Mouse (Mus musculus) midbrain, embryonic 16.5 days (tissue): ENCODE data around the gene Mrc2. TPM values are rescaled to one million over a fixed set of nuclear protein-coding genes. Genes with fewer than 3 reads are reported as not detected.

Experiments used
- ATAC-seq: fragments of 200-750 bp; cut with Nextera tagmentation; 2 replicates; pipeline ENCODE4 v1.8.0; 2017; ENCODE audit warnings: moderate TSS enrichment
- H3K27ac ChIP-seq: fragments of 300-500 bp; sonication (generic); 2 replicates; pipeline ENCODE4 v1.5.1; 2014; ENCODE audit warnings: mild to moderate bottlenecking, low read length, mixed read lengths
- H3K27me3 ChIP-seq: fragments of 300-500 bp; sonication (generic); 2 replicates; pipeline ENCODE4 v1.6.1; 2014; ENCODE audit warnings: low read depth, low read length, mixed read lengths; ENCODE audit not compliant: control insufficient read depth, insufficient read depth
- H3K36me3 ChIP-seq: fragments of 300-500 bp; sonication (generic); 2 replicates; pipeline ENCODE4 v1.6.1; 2014; ENCODE audit warnings: mild to moderate bottlenecking, low read length, moderate library complexity, mixed read lengths; ENCODE audit not compliant: control insufficient read depth, insufficient read depth
- H3K4me1 ChIP-seq: fragments of 300-500 bp; sonication (generic); 2 replicates; pipeline ENCODE4 v1.6.1; 2014; ENCODE audit warnings: mild to moderate bottlenecking, low read length, mixed read lengths; ENCODE audit not compliant: control insufficient read depth, insufficient read depth
- H3K4me2 ChIP-seq: fragments of 300-500 bp; sonication (generic); 2 replicates; pipeline ENCODE4 v1.6.1; 2014; ENCODE audit warnings: mild to moderate bottlenecking, low read length, mixed read lengths
- H3K4me3 ChIP-seq: fragments of 300-500 bp; sonication (generic); 2 replicates; pipeline ENCODE4 v1.5.1; 2014; ENCODE audit warnings: low read depth, mild to moderate bottlenecking, low read length, moderate library complexity, mixed read lengths
- H3K9ac ChIP-seq: fragments of 300-500 bp; sonication (generic); 2 replicates; pipeline ENCODE4 v1.6.1; 2014; ENCODE audit warnings: low read depth, low read length, mixed read lengths
- H3K9me3 ChIP-seq: fragments of 300-500 bp; sonication (generic); replicated peaks from 2 replicates; pipeline ENCODE4 v1.6.1; 2014; ENCODE audit warnings: mild to moderate bottlenecking, low read length, mixed read lengths; ENCODE audit not compliant: control insufficient read depth, poor library complexity, severe bottlenecking
- whole genome bisulfite sequencing: fragments of 180-500 bp; shearing (Covaris S2); extraction: QIAGEN DNeasy Blood & Tissue Kit; methylation state at CpG from one replicate; pipeline ENCODE4 v1.1.7; 2014; 5-methylcytosine and 5-hydroxymethylcytosine counted together
- polyA plus RNA-seq: library from polyadenylated mRNA; unstranded; fragments of >200 nt; fragmentation: Nextera tagmentation; extraction: Ambion mirVana; gene quantifications from 2 replicates; pipeline ENCODE4 v1.2.1, GENCODE M21; 2015

Gene Mrc2
- polyA plus RNA-seq, 1 experiment from 2014 or later = 4.5 TPM

- Histone ChIP-seq H3K4me3 (no peak overlapping the region), H3K27ac (no peak overlapping the region), H3K27me3 (no peaks in the 10 kb centered on the region), H3K4me1 (no peaks in the 10 kb centered on the region), H3K36me3 (no peaks in the 10 kb centered on the region), H3K9me3 (no peaks in the 10 kb centered on the region), H3K9ac (no peak overlapping the region), H3K4me2 (no peak overlapping the region)
- WGBS = 81% methylated on average over 8 of the region's 8 CpGs
- ATAC-seq = no peak
Observed at GRCm38 (mm10) chr11:105352152-105352551, 59.7 kb downstream of the Mrc2 start.

- Histone ChIP-seq H3K4me3 (no peak overlapping the region), H3K4me1 (no peaks in the 10 kb centered on the region), H3K9me3 (no peaks in the 10 kb centered on the region), H3K27me3 (no peaks in the 10 kb centered on the region), H3K9ac (no peak overlapping the region), H3K36me3 (no peaks in the 10 kb centered on the region), H3K27ac (no peak overlapping the region), H3K4me2 (no peak overlapping the region)
- 59% methylated on average over 9 of the region's 9 CpGs for WGBS
- no peak for ATAC-seq
Observed at GRCm38 (mm10) chr11:105352954-105353890, 60.8 kb downstream of the Mrc2 start.

- H3K36me3 ChIP-seq = no peaks in the 10 kb centered on the region
- WGBS = 96% methylated on average over 4 of the region's 4 CpGs
- H3K9ac ChIP-seq = no peak overlapping the region
- H3K4me1 ChIP-seq = no peaks in the 10 kb centered on the region
- no peak overlapping the region for H3K4me3 ChIP-seq
- no peak overlapping the region for H3K4me2 ChIP-seq
- no peak for ATAC-seq
- H3K27ac ChIP-seq = no peak overlapping the region
- H3K27me3 ChIP-seq = no peaks in the 10 kb centered on the region
- H3K9me3 ChIP-seq = no peaks in the 10 kb centered on the region
Observed at GRCm38 (mm10) chr11:105353891-105354280, 61.4 kb downstream of the Mrc2 start.

GRCm38 (mm10) chr11:105356301-105356700 is 63.9 kb downstream of the Mrc2 start:
- no peak for ATAC-seq
- Histone ChIP-seq H3K4me3 (no peak overlapping the region), H3K36me3 (no peaks in the 10 kb centered on the region), H3K9ac (no peak overlapping the region), H3K9me3 (no peaks in the 10 kb centered on the region), H3K27me3 (no peaks in the 10 kb centered on the region), H3K27ac (no peak overlapping the region), H3K4me1 (no peaks in the 10 kb centered on the region), H3K4me2 (no peak overlapping the region)
- WGBS = 83% methylated on average over 7 of the region's 7 CpGs

- H3K27me3 ChIP-seq = no peaks in the 10 kb centered on the region
- no peak overlapping the region for H3K9ac ChIP-seq
- no peaks in the 10 kb centered on the region for H3K9me3 ChIP-seq
- no peak for ATAC-seq
- H3K4me3 ChIP-seq = no peak overlapping the region
- no peak overlapping the region for H3K4me2 ChIP-seq
- no peaks in the 10 kb centered on the region for H3K36me3 ChIP-seq
- peaks cover 22% of the 10 kb centered on the region for H3K4me1 ChIP-seq
- no peak overlapping the region for H3K27ac ChIP-seq
- 88% methylated on average over 4 of the region's 4 CpGs for WGBS
Observed at GRCm38 (mm10) chr11:105362041-105362765, 69.8 kb downstream of the Mrc2 start.

- no peaks in the 10 kb centered on the region for H3K9me3 ChIP-seq
- under 1% methylated on average over 40 of the region's 40 CpGs for WGBS
- peak; percentile 86 for ATAC-seq
- H3K27ac ChIP-seq = peak overlapping the region; percentile 73
- H3K36me3 ChIP-seq = no peaks in the 10 kb centered on the region
- H3K27me3 ChIP-seq = no peaks in the 10 kb centered on the region
- peaks cover 22% of the 10 kb centered on the region for H3K4me1 ChIP-seq
- peak overlapping the region; percentile 62 for H3K4me2 ChIP-seq
- H3K9ac ChIP-seq = peak overlapping the region; percentile 89
- H3K4me3 ChIP-seq = peak overlapping the region; percentile 45
Observed at GRCm38 (mm10) chr11:105362946-105363597, 70.6 kb downstream of the Mrc2 start.

GRCm38 (mm10) chr11:105363598-105364385 is 71.3 kb downstream of the Mrc2 start:
- peak overlapping the region; percentile 89 for H3K9ac ChIP-seq
- peak overlapping the region; percentile 62 for H3K4me2 ChIP-seq
- ATAC-seq = peak; percentile 83
- no peaks in the 10 kb centered on the region for H3K36me3 ChIP-seq
- no peaks in the 10 kb centered on the region for H3K9me3 ChIP-seq
- H3K27ac ChIP-seq = peak overlapping the region; percentile 73
- 17% methylated on average over 12 of the region's 12 CpGs for WGBS
- H3K27me3 ChIP-seq = no peaks in the 10 kb centered on the region
- peak overlapping the region; percentile 45 for H3K4me3 ChIP-seq
- H3K4me1 ChIP-seq = peaks cover 22% of the 10 kb centered on the region

- H3K9ac ChIP-seq = peak overlapping the region; percentile 89
- H3K27me3 ChIP-seq = no peaks in the 10 kb centered on the region
- H3K4me2 ChIP-seq = peak overlapping the region; percentile 62
- H3K9me3 ChIP-seq = no peaks in the 10 kb centered on the region
- peak overlapping the region; percentile 73 for H3K27ac ChIP-seq
- 10% methylated on average over 12 of the region's 12 CpGs for WGBS
- H3K4me3 ChIP-seq = peak overlapping the region; percentile 45
- no peak for ATAC-seq
- peaks cover 22% of the 10 kb centered on the region for H3K4me1 ChIP-seq
- H3K36me3 ChIP-seq = no peaks in the 10 kb centered on the region
Observed at GRCm38 (mm10) chr11:105364386-105365065, 72.1 kb downstream of the Mrc2 start.
